In genomic region chr6:72698559-72698958, GRCm38 (mm10) we compare ENCODE assay signal across 20 mouse cellular contexts.
"Had no signal": no experiment of that assay in that cellular context is flagged by ENCODE, and none has a peak within 500 bp of the region (broad histone marks: within the 10 kb centered on the region; RNA-seq: fewer than 3 reads in every experiment).

No protein-coding gene starts in this region.

- H3K36me3 ChIP-seq: liver, embryonic 15.5 days; lung, embryonic 15.5 days; midbrain, embryonic 12.5 days; neural tube, embryonic 13.5 days; neural tube, embryonic 15.5 days had no signal

- ATAC-seq: liver, postnatal 0 days had no signal

- H3K9me3 ChIP-seq: liver, embryonic 15.5 days; lung, embryonic 15.5 days; neural tube, embryonic 13.5 days; neural tube, embryonic 15.5 days had no signal

- H3K9ac ChIP-seq: liver, embryonic 15.5 days; liver, postnatal 0 days; lung, embryonic 15.5 days; midbrain, embryonic 12.5 days; neural tube, embryonic 13.5 days; neural tube, embryonic 15.5 days had no signal

- H3K4me3 ChIP-seq: liver, embryonic 15.5 days; lung, embryonic 15.5 days; megakaryocyte, embryonic 14.5 days; midbrain, embryonic 12.5 days; neural tube, embryonic 13.5 days; neural tube, embryonic 15.5 days had no signal

- H3K4me2 ChIP-seq: liver, embryonic 15.5 days; lung, embryonic 15.5 days; midbrain, embryonic 12.5 days; neural tube, embryonic 13.5 days; neural tube, embryonic 15.5 days had no signal

- H3K27me3 ChIP-seq: liver, embryonic 15.5 days; lung, embryonic 15.5 days; neural tube, embryonic 15.5 days had no signal

- DNase-seq: liver, postnatal 0 days; lung, adult 2 months; lung, postnatal 14 days; lung, postnatal 36 days; midbrain, embryonic 14.5 days; retina, postnatal 1 day; right cerebral cortex, adult 18-20 months; right cerebral cortex, postnatal 25 days; right cerebral cortex, postnatal 4 days; spleen, adult 18-20 months; thymus, adult 18-20 months; thymus, postnatal 14 days; thymus, postnatal 36 days had no signal

- H3K27ac ChIP-seq: liver, embryonic 15.5 days; lung, embryonic 15.5 days; macrophage; midbrain, embryonic 12.5 days; neural tube, embryonic 13.5 days; neural tube, embryonic 15.5 days had no signal

- H3K4me1 ChIP-seq: megakaryocyte, embryonic 14.5 days had no signal
